Mouse (Mus musculus) stomach, embryonic 14.5 days (tissue): ENCODE measurements at regions not wholly inside any gene's neighbourhood (a gene's known extent, or its start where the extent isn't known, plus 50 kb on each side); places are given as distances from the start of the nearest gene placed in this dataset.
A peak's percentile ranks its signal among the peaks of the same experiment; 100 is the strongest.

Source experiments
- ATAC-seq: fragments of 200-750 bp; cut with Nextera tagmentation; 2 replicates; pipeline ENCODE4 v1.8.0; 2017; ENCODE audit warnings: low read depth, moderate TSS enrichment; ENCODE audit not compliant: insufficient number of reproducible peaks, insufficient read depth, low FRiP score
- H3K27ac ChIP-seq: fragments of 300-500 bp; sonication (generic); 2 replicates; pipeline ENCODE4 v1.5.1; 2014; ENCODE audit warnings: mild to moderate bottlenecking, low read length, moderate library complexity, mixed read lengths
- H3K27me3 ChIP-seq: fragments of 300-500 bp; sonication (generic); 2 replicates; pipeline ENCODE4 v1.6.1; 2014; ENCODE audit warnings: low read length, control low read depth, mixed read lengths; ENCODE audit not compliant: control insufficient read depth, insufficient read depth
- H3K36me3 ChIP-seq: fragments of 300-500 bp; sonication (generic); 2 replicates; pipeline ENCODE4 v1.6.1; 2014; ENCODE audit warnings: mild to moderate bottlenecking, control low read depth, low read length, moderate library complexity, mixed read lengths; ENCODE audit not compliant: control insufficient read depth, insufficient read depth
- H3K4me1 ChIP-seq: fragments of 300-500 bp; sonication (generic); 2 replicates; pipeline ENCODE4 v1.6.1; 2014; ENCODE audit warnings: low read length, control low read depth, mixed read lengths; ENCODE audit not compliant: control insufficient read depth, insufficient read depth
- H3K4me2 ChIP-seq: fragments of 300-500 bp; sonication (generic); replicated peaks from 2 replicates; pipeline ENCODE4 v1.6.1; 2014; ENCODE audit warnings: low read depth, low read length, control low read depth
- H3K4me3 ChIP-seq: fragments of 300-500 bp; sonication (generic); 2 replicates; pipeline ENCODE4 v1.5.1; 2014; ENCODE audit warnings: low read depth, low read length, control low read depth
- H3K9ac ChIP-seq: fragments of 300-500 bp; sonication (generic); replicated peaks from 2 replicates; pipeline ENCODE4 v1.6.1; 2014; ENCODE audit warnings: low read depth, mild to moderate bottlenecking, control low read depth, low read length, moderate library complexity, mixed read lengths
- H3K9me3 ChIP-seq: fragments of 300-500 bp; sonication (generic); 2 replicates; pipeline ENCODE4 v1.6.1; 2016; ENCODE audit warnings: low read depth, low read length, control low read depth; ENCODE audit not compliant: control insufficient read depth
- WGBS: fragments of 180-500 bp; shearing (Covaris S2); extraction: QIAGEN DNeasy Blood & Tissue Kit; methylation state at CpG from one replicate; pipeline ENCODE4 v1.1.7; 2014; 5-methylcytosine and 5-hydroxymethylcytosine counted together

GRCm38 (mm10) chr1:154032669-154033099 is 132.7 kb upstream of the Teddm2 start:
- no peak overlapping the region for H3K9ac ChIP-seq
- H3K36me3 ChIP-seq, result no peaks in the 10 kb centered on the region
- no peak overlapping the region for H3K27ac ChIP-seq
- H3K4me2 ChIP-seq, result peak overlapping the region; percentile 27
- peaks cover 3% of the 10 kb centered on the region; the same call in 1 of the 2 replicates for H3K4me1 ChIP-seq
- no peaks in the 10 kb centered on the region for H3K27me3 ChIP-seq
- WGBS, result 17% methylated on average over 14 of the region's 14 CpGs
- no peak overlapping the region for H3K4me3 ChIP-seq
- ATAC-seq, result peak; percentile 25; the same call in 1 of the 2 replicates
- H3K9me3 ChIP-seq, result no peaks in the 10 kb centered on the region

DNA sequence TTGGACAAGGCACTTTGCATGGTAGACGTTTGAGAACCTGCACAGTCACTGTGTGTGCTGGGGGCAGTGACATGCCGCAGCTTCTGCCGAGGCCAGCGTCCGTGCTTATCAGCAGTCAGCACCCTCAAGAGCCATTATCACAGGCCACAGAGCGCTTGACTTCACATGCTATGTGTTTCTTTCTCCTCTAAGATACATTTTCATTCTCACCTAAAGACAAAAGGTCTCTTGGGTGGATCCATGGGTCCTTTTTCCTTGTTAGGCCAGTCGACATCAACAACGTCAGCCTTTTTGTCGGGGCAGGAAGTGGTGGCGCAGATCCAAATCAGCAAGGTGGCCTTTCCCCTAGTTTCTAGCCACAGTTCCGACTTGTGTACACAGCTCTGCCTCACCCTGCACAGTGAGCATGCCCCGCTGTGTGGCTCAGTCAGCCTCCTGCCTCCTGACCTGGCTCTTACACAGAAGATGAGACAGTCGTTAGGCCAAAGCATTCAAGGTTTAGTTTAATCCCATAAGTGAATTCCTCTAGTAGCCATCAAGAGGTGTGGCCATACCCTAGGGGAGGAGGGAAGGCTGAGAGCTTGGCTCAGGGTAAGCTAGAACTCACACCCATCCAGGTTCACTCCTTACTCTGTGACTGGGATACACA is 134.1 kb upstream of the Teddm2 start:
- Histone ChIP-seq H3K27ac (no peak overlapping the region; the same call in 1 of the 2 replicates), H3K27me3 (no peaks in the 10 kb centered on the region), H3K4me2 (no peak overlapping the region), H3K4me1 (peaks cover 3% of the 10 kb centered on the region; the same call in 1 of the 2 replicates), H3K9me3 (no peaks in the 10 kb centered on the region), H3K9ac (no peak overlapping the region), H3K4me3 (no peak overlapping the region), H3K36me3 (no peaks in the 10 kb centered on the region)
- peak; percentile 81 for ATAC-seq
- 56% methylated on average over 13 of the region's 13 CpGs for WGBS

DNA sequence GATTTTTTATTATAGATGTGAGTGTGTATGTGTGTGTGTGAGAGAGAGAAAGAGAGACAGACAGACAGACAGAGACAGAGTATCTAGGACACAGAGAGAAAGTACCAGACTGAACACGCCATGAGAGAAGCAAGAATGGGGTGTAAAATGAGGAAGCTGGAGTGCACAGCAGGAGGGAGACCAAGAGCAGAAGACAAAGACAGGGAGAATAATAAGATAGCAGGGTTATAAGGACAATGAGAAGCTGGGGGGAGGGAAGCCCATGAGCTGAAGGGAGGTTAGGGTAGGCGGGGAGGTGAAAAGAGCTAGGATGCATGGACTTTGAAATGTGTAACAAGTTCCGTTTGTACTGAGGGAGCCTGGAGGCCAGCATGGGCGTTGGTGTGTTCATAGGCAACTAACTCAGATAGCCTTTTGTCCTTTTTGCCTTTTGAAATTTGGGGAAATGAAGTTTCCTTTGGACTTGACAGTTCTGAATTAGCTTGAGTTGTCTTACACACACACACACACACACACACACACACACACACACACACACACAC is 136.8 kb upstream of the Teddm2 start:
- Histone ChIP-seq H3K4me2 (no peak overlapping the region), H3K27ac (no peak overlapping the region), H3K36me3 (no peaks in the 10 kb centered on the region), H3K9me3 (no peaks in the 10 kb centered on the region), H3K9ac (no peak overlapping the region), H3K4me1 (peaks cover 3% of the 10 kb centered on the region; the same call in 1 of the 2 replicates), H3K27me3 (no peaks in the 10 kb centered on the region), H3K4me3 (no peak overlapping the region)
- no peak for ATAC-seq
- WGBS, result 58% methylated on average over 4 of the region's 4 CpGs

- H3K27ac ChIP-seq, result no peak overlapping the region
- H3K9ac ChIP-seq, result no peak overlapping the region
- H3K9me3 ChIP-seq, result no peaks in the 10 kb centered on the region
- no peak for ATAC-seq
- H3K4me2 ChIP-seq, result no peak overlapping the region
- no peaks in the 10 kb centered on the region; the same call in 1 of the 2 replicates for H3K4me1 ChIP-seq
- no peak overlapping the region for H3K4me3 ChIP-seq
- H3K36me3 ChIP-seq, result no peaks in the 10 kb centered on the region
- no peaks in the 10 kb centered on the region for H3K27me3 ChIP-seq
- WGBS, result 74% methylated on average over 2 of the region's 2 CpGs
Measured at GRCm38 (mm10) chr1:154038241-154038640, 138.2 kb upstream of the Teddm2 start.

DNA sequence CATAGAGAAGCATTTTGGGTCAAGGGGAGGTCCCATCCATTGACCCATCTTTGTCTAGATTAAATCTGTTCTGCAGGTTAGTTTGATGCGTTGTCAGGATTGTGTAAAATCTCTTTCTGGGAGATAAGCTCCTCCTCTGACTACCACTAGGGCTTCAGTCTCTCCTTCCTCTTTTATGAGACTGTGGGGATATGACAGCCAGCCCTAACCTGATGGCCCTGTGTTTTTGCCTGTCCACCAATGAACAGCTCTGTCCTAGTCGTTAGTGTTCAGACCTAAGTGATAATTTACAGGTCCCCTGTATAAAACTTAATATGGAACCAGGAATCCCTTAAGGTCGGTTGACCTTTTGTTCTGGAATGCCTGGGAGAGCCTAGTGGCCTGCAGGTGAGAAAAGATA is 140.9 kb upstream of the Teddm2 start:
- no peak overlapping the region for H3K27ac ChIP-seq
- no peak overlapping the region for H3K9ac ChIP-seq
- no peak overlapping the region for H3K4me3 ChIP-seq
- no peaks in the 10 kb centered on the region for H3K36me3 ChIP-seq
- no peak for ATAC-seq
- H3K27me3 ChIP-seq, result no peaks in the 10 kb centered on the region
- 76% methylated on average over 3 of the region's 3 CpGs for WGBS
- H3K4me2 ChIP-seq, result no peak overlapping the region
- no peaks in the 10 kb centered on the region for H3K4me1 ChIP-seq
- H3K9me3 ChIP-seq, result no peaks in the 10 kb centered on the region

DNA sequence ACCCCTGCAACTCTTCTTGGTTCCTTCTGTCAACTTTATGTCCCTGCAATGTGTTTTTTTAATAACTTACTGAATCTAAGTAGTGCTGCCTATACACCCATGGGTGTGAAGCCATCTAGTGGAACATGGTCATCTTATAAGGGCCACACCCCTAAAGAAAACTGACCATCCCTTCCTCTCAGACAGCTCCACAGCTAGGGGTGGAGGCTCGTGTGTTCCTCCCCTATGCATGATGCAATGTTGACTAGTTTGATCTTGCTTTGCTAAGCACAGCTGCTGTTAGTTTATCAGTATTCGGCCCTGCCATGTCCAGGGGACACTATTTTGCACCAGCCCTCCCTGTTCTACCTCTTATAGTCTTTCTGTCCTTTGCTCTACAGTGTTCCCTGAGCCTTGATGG is 142.9 kb upstream of the Teddm2 start:
- no peaks in the 10 kb centered on the region for H3K4me1 ChIP-seq
- no peak for ATAC-seq
- H3K4me2 ChIP-seq, result no peak overlapping the region
- H3K27ac ChIP-seq, result no peak overlapping the region
- 57% methylated on average over 2 of the region's 2 CpGs for WGBS
- no peaks in the 10 kb centered on the region for H3K36me3 ChIP-seq
- H3K27me3 ChIP-seq, result no peaks in the 10 kb centered on the region
- H3K9ac ChIP-seq, result no peak overlapping the region
- H3K9me3 ChIP-seq, result no peaks in the 10 kb centered on the region
- no peak overlapping the region for H3K4me3 ChIP-seq

- ATAC-seq, result no peak
- WGBS, result 89% methylated on average over 4 of the region's 4 CpGs
- Histone ChIP-seq H3K27ac (no peak overlapping the region), H3K4me1 (no peaks in the 10 kb centered on the region), H3K9me3 (no peaks in the 10 kb centered on the region), H3K36me3 (no peaks in the 10 kb centered on the region), H3K9ac (no peak overlapping the region), H3K4me3 (no peak overlapping the region), H3K4me2 (no peak overlapping the region), H3K27me3 (no peaks in the 10 kb centered on the region)
Measured at GRCm38 (mm10) chr1:154044712-154045111, 144.7 kb upstream of the Teddm2 start.

- no peak overlapping the region for H3K4me3 ChIP-seq
- no peak for ATAC-seq
Measured at GRCm38 (mm10) chr1:154045951-154046350, 145.9 kb upstream of the Teddm2 start.

DNA sequence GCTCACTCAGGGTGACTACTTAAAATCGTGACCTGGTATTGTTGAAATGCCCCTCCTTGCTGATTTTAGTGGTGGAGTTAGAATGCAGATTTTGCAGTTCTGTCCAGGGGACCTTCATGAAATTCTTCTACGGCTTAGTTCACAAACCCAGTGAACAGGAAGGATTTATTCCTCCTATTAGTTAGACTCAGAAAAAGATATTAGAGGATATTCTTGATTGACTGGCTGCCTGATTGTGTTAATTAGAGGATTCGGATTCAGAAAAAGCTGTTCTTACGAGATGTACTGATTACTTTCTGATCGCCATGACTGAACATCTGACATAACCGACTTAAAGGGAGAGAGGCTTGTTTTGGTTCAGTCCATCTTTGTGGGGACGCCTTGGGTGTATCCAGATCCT is 147.3 kb upstream of the Zfp648 start:
- Histone ChIP-seq H3K27me3 (no peaks in the 10 kb centered on the region), H3K36me3 (no peaks in the 10 kb centered on the region), H3K27ac (no peak overlapping the region), H3K9me3 (no peaks in the 10 kb centered on the region), H3K9ac (no peak overlapping the region), H3K4me2 (no peak overlapping the region), H3K4me3 (no peak overlapping the region), H3K4me1 (no peaks in the 10 kb centered on the region)
- WGBS, result 88% methylated on average over 7 of the region's 7 CpGs
- ATAC-seq, result no peak

More at GRCm38 (mm10) chr1:154045951-154046350, 145.9 kb upstream of the Teddm2 start:
- no peaks in the 10 kb centered on the region for H3K4me1 ChIP-seq
- no peak overlapping the region for H3K4me2 ChIP-seq
- no peaks in the 10 kb centered on the region for H3K9me3 ChIP-seq
- H3K9ac ChIP-seq, result no peak overlapping the region
- H3K27me3 ChIP-seq, result no peaks in the 10 kb centered on the region
- no peak overlapping the region for H3K27ac ChIP-seq
- no peaks in the 10 kb centered on the region for H3K36me3 ChIP-seq
